Mouse (Mus musculus): ENCODE measurements at regions not wholly inside any gene's neighbourhood (a gene's known extent, or its start where the extent isn't known, plus 50 kb on each side); places are given as distances from the start of the nearest gene placed in this dataset.

- TF ChIP-seq POLR2A (IDR thresholded peaks at IDR 0.05; ENCODE audit: insufficient read depth, low read length): no peak
- TF ChIP-seq CTCF (IDR thresholded peaks at IDR 0.05; ENCODE audit: low read depth, low read length): no peak
- TF ChIP-seq EP300 (IDR thresholded peaks at IDR 0.05; ENCODE audit: insufficient read depth, low read depth, low read length): no peak
Measured at GRCm38 (mm10) chr7:133517576-133517975, 84.4 kb downstream of the Tex36 start.
